Mouse (Mus musculus): ENCODE data around the gene Supv3l1. TPM values are rescaled to one million over a fixed set of nuclear protein-coding genes. Genes with fewer than 3 reads are reported as not detected.

The Supv3l1 gene
- polyA plus RNA-seq, 1 experiment from 2014 or later = 21.6 TPM

GRCm38 (mm10) chr10:62450280-62450640 lies 722 bp upstream of the Supv3l1 start:
- ATAC-seq (replicated peaks; ENCODE audit: low FRiP score, low read depth) (peak; percentile 27; the same call in 1 of the 2 replicates), DNase-seq (ENCODE audit: low spot score) (no peak)
- Histone ChIP-seq H3K9ac (ENCODE audit: low read depth, low read length) (peak overlapping the region; percentile 94), H3K4me1 (replicated peaks; ENCODE audit: insufficient read depth, low read length) (peaks cover 13% of the 10 kb centered on the region), H3K9me3 (replicated peaks; ENCODE audit: low read length) (no peaks in the 10 kb centered on the region), H3K27me3 (ENCODE audit: insufficient read depth, low read length) (no peaks in the 10 kb centered on the region), H3K4me2 (ENCODE audit: low read length) (peak overlapping the region; percentile 74), H3K27ac (peak overlapping the region; percentile 89), H3K36me3 (ENCODE audit: insufficient read depth, low read length) (peaks cover 20% of the 10 kb centered on the region), H3K4me3 (replicated peaks; ENCODE audit: low read depth, low read length) (peak overlapping the region; percentile 92)
- no peak for TF ChIP-seq CTCF (IDR thresholded peaks at IDR 0.05; ENCODE audit: low read depth)
- WGBS = 44% methylated on average over 18 of the region's 18 CpGs

- TF ChIP-seq CTCF (IDR thresholded peaks at IDR 0.05; ENCODE audit: low read depth) = no peak
- no peak for ATAC-seq (replicated peaks; ENCODE audit: low FRiP score, low read depth)
- Histone ChIP-seq H3K9me3 (replicated peaks; ENCODE audit: low read length) (no peaks in the 10 kb centered on the region), H3K36me3 (ENCODE audit: insufficient read depth, low read length) (peaks cover 69% of the 10 kb centered on the region), H3K4me2 (ENCODE audit: low read length) (no peak overlapping the region), H3K4me3 (replicated peaks; ENCODE audit: low read depth, low read length) (no peak overlapping the region), H3K27ac (no peak overlapping the region), H3K4me1 (replicated peaks; ENCODE audit: insufficient read depth, low read length) (no peaks in the 10 kb centered on the region), H3K9ac (ENCODE audit: low read depth, low read length) (no peak overlapping the region), H3K27me3 (ENCODE audit: insufficient read depth, low read length) (no peaks in the 10 kb centered on the region)
- no peak for DNase-seq (ENCODE audit: low spot score)
- WGBS = 95% methylated on average over 5 of the region's 5 CpGs
Observed at GRCm38 (mm10) chr10:62430427-62430826, 19.1 kb downstream of the Supv3l1 start.

GRCm38 (mm10) chr10:62425081-62425871 lies 24.3 kb downstream of the Supv3l1 start:
- H3K9ac ChIP-seq (ENCODE audit: low read depth, low read length) = no peak overlapping the region
- H3K9me3 ChIP-seq (replicated peaks; ENCODE audit: low read length) = no peaks in the 10 kb centered on the region
- H3K27ac ChIP-seq = 0 out of 2 replicates have a peak overlapping the region, but pooled peaks have one; percentile 3
- no peak overlapping the region for H3K4me2 ChIP-seq (ENCODE audit: low read length)
- TF ChIP-seq CTCF (IDR thresholded peaks at IDR 0.05; ENCODE audit: low read depth) = no peak
- no peaks in the 10 kb centered on the region for H3K4me1 ChIP-seq (replicated peaks; ENCODE audit: insufficient read depth, low read length)
- 0 out of 2 replicates have a peak, but pooled peaks have one; percentile 22 for ATAC-seq (replicated peaks; ENCODE audit: low FRiP score, low read depth)
- H3K27me3 ChIP-seq (ENCODE audit: insufficient read depth, low read length) = no peaks in the 10 kb centered on the region
- H3K4me3 ChIP-seq (replicated peaks; ENCODE audit: low read depth, low read length) = no peak overlapping the region
- no peak for DNase-seq (ENCODE audit: low spot score)
- whole genome bisulfite sequencing = 40% methylated on average over 9 of the region's 9 CpGs
- peaks cover 23% of the 10 kb centered on the region for H3K36me3 ChIP-seq (ENCODE audit: insufficient read depth, low read length)

GRCm38 (mm10) chr10:62422255-62422654 lies 27.3 kb downstream of the Supv3l1 start, which contains the start of gene Hkdc1:
Gene Hkdc1 (minus strand): TSS chr10:62422491.
- TF ChIP-seq CTCF (IDR thresholded peaks at IDR 0.05; ENCODE audit: low read depth) = no peak
- no peaks in the 10 kb centered on the region for H3K4me1 ChIP-seq (replicated peaks; ENCODE audit: insufficient read depth, low read length)
- no peak within 1 kb of the TSS for H3K4me3 ChIP-seq (replicated peaks; ENCODE audit: low read depth, low read length)
- H3K9ac ChIP-seq (ENCODE audit: low read depth, low read length) = no peak within 1 kb of the TSS
- H3K27ac ChIP-seq = no peak within 1 kb of the TSS
- H3K9me3 ChIP-seq (replicated peaks; ENCODE audit: low read length) = no peaks in the 10 kb centered on the region
- ATAC-seq (replicated peaks; ENCODE audit: low FRiP score, low read depth) = no peak
- DNase-seq (ENCODE audit: low spot score) = no peak
- H3K4me2 ChIP-seq (ENCODE audit: low read length) = peak within 1 kb of the TSS; percentile 2; the same call in 1 of the 2 replicates
- WGBS = 40% methylated on average over 15 of the region's 15 CpGs
- no peaks in the 10 kb centered on the region for H3K36me3 ChIP-seq (ENCODE audit: insufficient read depth, low read length)
- H3K27me3 ChIP-seq (ENCODE audit: insufficient read depth, low read length) = no peaks in the 10 kb centered on the region

- H3K27ac ChIP-seq = no peak overlapping the region
- no peak overlapping the region for H3K9ac ChIP-seq (ENCODE audit: low read depth, low read length)
- H3K4me2 ChIP-seq (ENCODE audit: low read length) = no peak overlapping the region
- no peaks in the 10 kb centered on the region for H3K4me1 ChIP-seq (replicated peaks; ENCODE audit: insufficient read depth, low read length)
- no peaks in the 10 kb centered on the region for H3K36me3 ChIP-seq (ENCODE audit: insufficient read depth, low read length)
- DNase-seq (ENCODE audit: low spot score) (no peak), ATAC-seq (replicated peaks; ENCODE audit: low FRiP score, low read depth) (no peak)
- no peaks in the 10 kb centered on the region for H3K9me3 ChIP-seq (replicated peaks; ENCODE audit: low read length)
- no peaks in the 10 kb centered on the region for H3K27me3 ChIP-seq (ENCODE audit: insufficient read depth, low read length)
- TF ChIP-seq CTCF (IDR thresholded peaks at IDR 0.05; ENCODE audit: low read depth) = no peak
- H3K4me3 ChIP-seq (replicated peaks; ENCODE audit: low read depth, low read length) = no peak overlapping the region
- WGBS = 85% methylated on average over 3 of the region's 3 CpGs
Observed at GRCm38 (mm10) chr10:62421127-62421526, 28.4 kb downstream of the Supv3l1 start.

- ATAC-seq (replicated peaks; ENCODE audit: low FRiP score, low read depth) = no peak
- 53% methylated on average over 6 of the region's 6 CpGs for WGBS
- H3K27me3 ChIP-seq (ENCODE audit: insufficient read depth, low read length) = no peaks in the 10 kb centered on the region
- no peaks in the 10 kb centered on the region for H3K9me3 ChIP-seq (replicated peaks; ENCODE audit: low read length)
- H3K36me3 ChIP-seq (ENCODE audit: insufficient read depth, low read length) = no peaks in the 10 kb centered on the region
- no peak overlapping the region for H3K27ac ChIP-seq
- H3K4me2 ChIP-seq (ENCODE audit: low read length) = no peak overlapping the region
- no peak for DNase-seq (ENCODE audit: low spot score)
- no peaks in the 10 kb centered on the region for H3K4me1 ChIP-seq (replicated peaks; ENCODE audit: insufficient read depth, low read length)
- no peak overlapping the region for H3K9ac ChIP-seq (ENCODE audit: low read depth, low read length)
- no peak overlapping the region for H3K4me3 ChIP-seq (replicated peaks; ENCODE audit: low read depth, low read length)
- TF ChIP-seq CTCF (IDR thresholded peaks at IDR 0.05; ENCODE audit: low read depth) = no peak
Observed at GRCm38 (mm10) chr10:62420399-62420798, 29.1 kb downstream of the Supv3l1 start.
